Mouse (Mus musculus): ENCODE data around the gene Scn3b.
A peak's percentile ranks its signal among the peaks of the same experiment; 100 is the strongest.

Gene Scn3b

DNA sequence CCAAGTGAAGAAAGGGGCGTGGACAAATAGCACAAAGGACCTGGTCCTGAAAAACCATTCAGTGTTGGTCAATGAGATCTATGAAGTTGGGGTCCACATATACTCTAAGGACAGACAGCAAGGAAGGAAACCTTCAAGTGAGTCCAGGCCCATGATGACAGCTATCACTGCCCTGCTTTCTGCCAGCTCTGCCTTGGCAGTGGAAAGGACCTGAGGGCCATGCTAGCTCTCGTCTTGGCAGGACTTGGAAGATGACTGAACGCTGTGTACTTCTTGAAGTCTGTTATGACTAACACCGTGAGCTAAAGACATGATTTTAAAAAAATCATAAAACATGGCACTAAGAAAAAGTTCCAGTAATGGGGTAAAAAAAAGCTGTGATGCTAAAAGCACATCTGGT, 48.7 kb downstream of the Scn3b start:
- DNase-seq (ENCODE audit: low spot score), result no peak

- no peak for DNase-seq (ENCODE audit: low spot score)
Measured at GRCm38 (mm10) chr9:40318771-40319170, 49.8 kb downstream of the Scn3b start.

DNA sequence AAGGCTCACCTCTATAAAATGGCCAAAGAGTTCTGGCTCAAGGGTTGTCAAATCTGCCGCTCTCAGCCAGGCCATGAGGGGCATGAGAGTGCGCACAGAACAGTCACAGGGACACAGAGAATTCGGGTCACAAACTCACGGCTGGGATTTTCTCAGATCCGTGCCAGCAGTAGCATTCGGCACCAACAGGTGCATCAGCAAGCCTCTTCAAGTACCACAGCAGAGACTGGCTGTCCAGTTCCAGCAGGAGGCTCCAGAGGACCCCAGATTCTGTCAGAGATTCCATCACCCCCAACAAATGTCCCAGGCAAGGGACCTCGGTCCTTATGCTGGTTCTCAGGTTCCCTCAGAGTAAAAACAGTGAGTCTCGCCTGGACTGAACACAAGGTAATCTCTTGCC, 51.4 kb downstream of the Scn3b start:
- DNase-seq (ENCODE audit: low spot score), result no peak

GRCm38 (mm10) chr9:40320879-40321667, 52.1 kb downstream of the Scn3b start:
- DNase-seq (ENCODE audit: low spot score), result peak; percentile 57

GRCm38 (mm10) chr9:40321668-40322003, 52.6 kb downstream of the Scn3b start:
- no peak for DNase-seq (ENCODE audit: low spot score)

DNA sequence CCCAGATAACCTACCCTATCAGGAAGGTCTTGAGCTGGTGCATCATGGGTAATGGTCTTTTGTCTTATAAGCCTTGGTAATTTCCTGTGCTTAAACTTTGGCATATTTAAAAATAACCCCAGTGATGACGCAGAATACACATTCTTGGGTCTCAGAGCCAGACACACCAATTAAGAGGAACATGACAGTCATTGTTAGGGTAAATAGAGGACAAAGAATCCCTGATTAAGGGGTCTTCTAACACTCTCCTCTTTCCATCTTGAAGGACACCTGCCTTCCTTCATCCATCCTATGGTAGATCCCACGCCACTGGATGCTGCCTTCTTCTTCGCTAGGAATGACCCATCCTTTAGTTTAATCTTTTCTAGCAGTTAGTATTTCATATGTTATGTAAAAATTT, 53.4 kb downstream of the Scn3b start:
- no peak for DNase-seq (ENCODE audit: low spot score)

DNA sequence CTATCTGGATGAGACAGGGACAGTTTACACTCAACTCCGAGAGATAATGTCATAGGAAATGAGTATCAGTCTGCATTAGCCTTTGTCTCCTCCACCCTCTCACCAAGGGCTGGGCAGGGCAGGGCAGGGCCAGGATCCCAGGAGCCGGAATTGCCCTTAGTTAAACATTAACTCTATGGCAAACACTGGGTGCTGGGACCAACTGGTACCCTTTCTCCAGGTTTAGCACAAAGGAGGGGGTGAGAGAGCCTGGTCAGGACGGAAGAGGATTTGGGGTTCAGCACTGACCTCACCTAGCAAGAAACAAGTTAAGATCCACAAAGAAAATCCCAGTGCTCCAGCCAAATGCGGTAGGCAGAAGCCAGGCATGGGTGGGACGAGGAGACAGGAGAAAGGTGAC, 54.2 kb downstream of the Scn3b start:
- no peak for DNase-seq (ENCODE audit: low spot score)

DNA sequence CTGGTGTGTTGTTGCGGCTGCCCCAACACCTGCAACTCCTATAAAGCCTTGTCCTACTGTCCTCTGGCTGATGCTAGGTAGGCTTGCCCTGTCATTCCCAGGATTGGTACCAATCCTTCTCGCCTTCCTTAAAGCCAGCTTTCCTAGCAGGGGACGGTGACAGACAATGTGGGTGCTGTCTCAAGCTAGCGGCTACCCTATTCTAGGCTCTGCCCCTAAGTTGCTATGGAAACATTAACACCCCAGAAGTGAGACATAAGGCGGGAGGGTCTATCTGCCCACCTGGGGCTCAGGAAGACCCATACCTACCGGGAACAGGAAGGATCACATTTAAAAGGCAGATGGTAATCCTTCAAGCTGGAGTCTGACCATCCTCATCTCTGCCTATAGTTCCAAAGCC, 54.8 kb downstream of the Scn3b start:
- DNase-seq (ENCODE audit: low spot score), result no peak

- no peak for DNase-seq (ENCODE audit: low spot score)
Measured at GRCm38 (mm10) chr9:40324232-40324792, 55.3 kb downstream of the Scn3b start.

GRCm38 (mm10) chr9:40324826-40325225, 55.8 kb downstream of the Scn3b start:
- DNase-seq (ENCODE audit: low spot score), result no peak

DNA sequence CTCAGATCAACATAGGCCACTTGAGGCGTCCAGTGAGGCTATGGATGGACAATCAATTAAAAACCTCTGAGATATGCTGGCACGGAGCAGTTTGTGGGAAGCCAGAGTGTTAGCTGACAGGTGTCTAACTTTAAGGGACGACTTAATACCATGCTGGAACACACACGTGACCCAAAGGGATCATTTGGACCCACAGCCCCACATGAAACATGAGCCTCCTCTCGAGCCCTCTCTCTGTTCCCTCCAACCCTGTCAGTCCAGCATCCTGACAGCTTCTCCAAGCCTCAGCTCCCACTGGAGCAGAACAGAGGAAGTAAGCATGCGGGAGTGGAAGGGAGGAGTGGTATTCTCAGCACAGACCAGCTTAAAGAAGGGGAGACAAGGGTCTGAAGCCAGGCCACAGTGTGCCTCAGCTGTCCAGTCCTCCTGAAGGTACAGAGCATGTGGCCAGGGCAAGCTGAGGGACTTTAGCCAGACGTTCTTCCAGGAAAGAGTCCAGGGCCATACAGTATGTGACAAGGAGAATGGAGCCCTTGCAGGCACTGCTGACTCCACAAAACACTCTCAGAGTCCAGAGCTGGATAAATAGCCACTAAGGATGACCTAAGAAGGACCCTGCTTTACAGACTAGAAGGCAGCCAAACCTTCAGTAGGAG, 57.4 kb downstream of the Scn3b start:
- DNase-seq (ENCODE audit: low spot score), result no peak

- DNase-seq (ENCODE audit: low spot score), result peak; percentile 89
Measured at GRCm38 (mm10) chr9:40330609-40331382, 61.8 kb downstream of the Scn3b start.

GRCm38 (mm10) chr9:40331411-40332286, 62.6 kb downstream of the Scn3b start:
- DNase-seq (ENCODE audit: low spot score), result no peak

- DNase-seq (ENCODE audit: low spot score), result no peak
Measured at GRCm38 (mm10) chr9:40332326-40332725, 63.3 kb downstream of the Scn3b start.

- DNase-seq (ENCODE audit: low spot score), result no peak
Measured at GRCm38 (mm10) chr9:40332731-40333648, 64.0 kb downstream of the Scn3b start.

- peak; percentile 68 for DNase-seq (ENCODE audit: low spot score)
Measured at GRCm38 (mm10) chr9:40333649-40334396, 64.8 kb downstream of the Scn3b start.

GRCm38 (mm10) chr9:40334617-40335016, 65.6 kb downstream of the Scn3b start:
- no peak for DNase-seq (ENCODE audit: low spot score)

- no peak for DNase-seq (ENCODE audit: low spot score)
Measured at GRCm38 (mm10) chr9:40336701-40337100, 67.7 kb downstream of the Scn3b start.

GRCm38 (mm10) chr9:40337131-40337820, 68.3 kb downstream of the Scn3b start:
- no peak for DNase-seq (ENCODE audit: low spot score)
